Mouse (Mus musculus): ENCODE data around the gene Cel. TPM values are rescaled to one million over a fixed set of nuclear protein-coding genes. Genes with fewer than 3 reads are reported as not detected.
A peak's percentile ranks its signal among the peaks of the same experiment; 100 is the strongest.

Gene Cel
- polyA plus RNA-seq, 1 experiment from 2014 or later = 3.3 TPM

DNA sequence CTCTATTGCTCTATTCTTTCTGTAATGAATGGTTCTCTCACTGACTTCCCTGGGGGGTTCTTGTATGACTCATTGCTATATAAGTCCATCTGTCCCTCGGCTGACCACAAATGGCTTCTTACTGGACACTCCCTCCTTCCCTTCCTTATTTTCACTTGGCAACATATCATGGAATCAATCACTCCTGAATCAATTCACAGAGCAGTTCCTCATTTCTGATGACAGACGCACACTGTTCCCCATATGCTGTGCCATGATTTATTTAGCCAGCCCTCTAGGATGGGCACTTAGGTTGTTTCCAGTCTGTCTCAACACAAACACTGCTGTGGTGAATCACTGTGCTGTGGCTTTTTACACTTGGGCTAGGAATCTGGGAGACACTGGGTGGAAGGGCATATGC, 28.3 kb upstream of the Cel start:
- no peak for DNase-seq (ENCODE audit: low spot score)
- Histone ChIP-seq H3K27ac (replicated peaks) (no peak overlapping the region), H3K4me1 (replicated peaks; ENCODE audit: control insufficient read depth, insufficient read depth) (no peaks in the 10 kb centered on the region), H3K9me3 (ENCODE audit: control insufficient read depth, low read length) (no peaks in the 10 kb centered on the region), H3K27me3 (ENCODE audit: control insufficient read depth, insufficient read depth, low read length) (no peaks in the 10 kb centered on the region), H3K36me3 (ENCODE audit: control insufficient read depth, insufficient read depth, low read length) (no peaks in the 10 kb centered on the region), H3K9ac (ENCODE audit: low read length) (no peak overlapping the region), H3K4me2 (replicated peaks; ENCODE audit: low read depth) (no peak overlapping the region), H3K4me3 (ENCODE audit: low read depth, low read length) (no peak overlapping the region)
- WGBS = 66% methylated on average over 2 of the region's 2 CpGs
- TF ChIP-seq EP300 (optimal IDR thresholded peaks at IDR 0.05) = no peak
- no peak for TF ChIP-seq CTCF (IDR thresholded peaks at IDR 0.05; ENCODE audit: low read depth)
- ATAC-seq (ENCODE audit: low FRiP score, low TSS enrichment) = peak; percentile 48

DNA sequence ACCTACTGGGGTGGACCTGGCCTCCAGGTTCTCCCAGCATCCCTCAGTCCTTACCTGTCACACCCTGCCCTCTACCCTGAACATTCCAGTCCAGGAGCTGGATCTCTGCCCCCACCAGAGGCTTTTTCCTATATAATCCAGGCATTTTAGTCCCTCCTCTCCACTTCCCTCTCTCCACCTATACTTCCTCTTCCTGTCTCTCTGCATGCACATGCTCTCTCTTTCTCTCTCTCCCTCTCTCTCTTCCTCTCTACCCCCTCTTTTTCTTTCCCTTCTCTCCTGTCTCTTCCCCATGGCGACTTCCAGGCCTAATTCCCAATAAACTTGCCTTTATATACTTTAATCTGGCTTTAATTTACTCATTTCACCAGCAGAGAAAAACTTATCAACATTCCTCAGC, 25.4 kb upstream of the Cel start:
- ATAC-seq (ENCODE audit: low FRiP score, low TSS enrichment) = no peak
- no peak overlapping the region for H3K4me2 ChIP-seq (replicated peaks; ENCODE audit: low read depth)
- H3K9me3 ChIP-seq (ENCODE audit: control insufficient read depth, low read length) = no peaks in the 10 kb centered on the region
- H3K27me3 ChIP-seq (ENCODE audit: control insufficient read depth, insufficient read depth, low read length) = no peaks in the 10 kb centered on the region
- H3K36me3 ChIP-seq (ENCODE audit: control insufficient read depth, insufficient read depth, low read length) = no peaks in the 10 kb centered on the region
- TF ChIP-seq CTCF (IDR thresholded peaks at IDR 0.05; ENCODE audit: low read depth) = no peak
- no peak for TF ChIP-seq EP300 (optimal IDR thresholded peaks at IDR 0.05)
- H3K9ac ChIP-seq (ENCODE audit: low read length) = no peak overlapping the region
- no peak for DNase-seq (ENCODE audit: low spot score)
- no peaks in the 10 kb centered on the region for H3K4me1 ChIP-seq (replicated peaks; ENCODE audit: control insufficient read depth, insufficient read depth)
- no peak overlapping the region for H3K4me3 ChIP-seq (ENCODE audit: low read depth, low read length)
- WGBS = 33% methylated on average over 1 of the region's 1 CpGs
- no peak overlapping the region for H3K27ac ChIP-seq (replicated peaks)

DNA sequence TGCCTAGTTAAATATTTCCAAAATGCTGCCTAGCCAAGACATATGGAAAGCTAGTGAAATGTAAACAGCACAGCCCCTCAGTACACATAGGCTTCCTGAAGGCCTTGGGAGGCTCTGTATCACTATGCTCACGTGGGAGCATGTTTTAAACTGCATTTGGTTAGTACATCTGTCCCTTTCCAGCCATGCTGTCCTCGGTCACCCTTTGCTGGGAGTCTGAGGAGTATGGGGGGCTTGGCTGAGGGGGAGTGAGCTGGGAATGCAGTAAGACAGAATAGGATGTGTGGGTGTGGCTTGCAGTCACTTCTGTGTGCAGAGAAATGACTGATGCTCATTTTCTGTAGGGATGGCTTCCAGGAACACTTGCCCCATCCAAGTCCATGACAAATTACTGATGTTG, 22.5 kb upstream of the Cel start:
- DNase-seq (ENCODE audit: low spot score) (no peak), ATAC-seq (ENCODE audit: low FRiP score, low TSS enrichment) (no peak)
- no peak overlapping the region for H3K4me3 ChIP-seq (ENCODE audit: low read depth, low read length)
- no peak overlapping the region for H3K9ac ChIP-seq (ENCODE audit: low read length)
- no peaks in the 10 kb centered on the region for H3K27me3 ChIP-seq (ENCODE audit: control insufficient read depth, insufficient read depth, low read length)
- H3K9me3 ChIP-seq (ENCODE audit: control insufficient read depth, low read length) = no peaks in the 10 kb centered on the region
- no peak overlapping the region for H3K4me2 ChIP-seq (replicated peaks; ENCODE audit: low read depth)
- H3K36me3 ChIP-seq (ENCODE audit: control insufficient read depth, insufficient read depth, low read length) = no peaks in the 10 kb centered on the region
- no peaks in the 10 kb centered on the region for H3K4me1 ChIP-seq (replicated peaks; ENCODE audit: control insufficient read depth, insufficient read depth)
- no peak overlapping the region for H3K27ac ChIP-seq (replicated peaks)
- TF ChIP-seq EP300 (optimal IDR thresholded peaks at IDR 0.05) (no peak), CTCF (IDR thresholded peaks at IDR 0.05; ENCODE audit: low read depth) (no peak)
- 32% methylated on average over 2 of the region's 2 CpGs for WGBS

DNA sequence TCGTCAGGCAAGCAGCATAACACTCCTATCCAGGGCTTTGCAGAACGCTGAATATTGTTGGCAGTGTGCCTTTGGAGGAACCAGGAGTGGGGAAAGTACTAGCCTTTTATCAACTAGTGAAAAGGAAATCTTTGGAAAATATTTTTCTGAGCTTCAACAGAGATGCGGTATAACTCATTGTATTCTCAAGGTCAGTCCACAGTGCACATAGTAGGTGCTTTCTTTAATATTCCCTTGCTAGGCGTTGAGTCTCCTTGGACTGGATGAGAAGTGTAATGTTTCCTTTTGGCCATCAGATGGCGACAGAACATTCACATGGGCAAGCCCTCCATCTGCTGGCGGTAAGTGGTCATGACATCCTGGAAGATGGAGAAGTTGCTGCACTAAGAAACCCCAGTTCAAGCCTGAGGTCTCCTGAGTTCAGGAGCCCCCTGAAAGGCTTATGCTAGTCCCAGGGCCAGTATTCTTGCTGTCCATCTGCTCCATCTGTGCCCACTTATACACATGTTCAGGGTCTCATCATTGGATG, 21.9 kb upstream of the Cel start:
- no peak for TF ChIP-seq EP300 (optimal IDR thresholded peaks at IDR 0.05)
- TF ChIP-seq CTCF (IDR thresholded peaks at IDR 0.05; ENCODE audit: low read depth) = peak; percentile 100
- Histone ChIP-seq H3K4me1 (replicated peaks; ENCODE audit: control insufficient read depth, insufficient read depth) (no peaks in the 10 kb centered on the region), H3K4me2 (replicated peaks; ENCODE audit: low read depth) (no peak overlapping the region), H3K36me3 (ENCODE audit: control insufficient read depth, insufficient read depth, low read length) (no peaks in the 10 kb centered on the region), H3K9ac (ENCODE audit: low read length) (no peak overlapping the region), H3K9me3 (ENCODE audit: control insufficient read depth, low read length) (no peaks in the 10 kb centered on the region), H3K27me3 (ENCODE audit: control insufficient read depth, insufficient read depth, low read length) (no peaks in the 10 kb centered on the region), H3K27ac (replicated peaks) (no peak overlapping the region), H3K4me3 (ENCODE audit: low read depth, low read length) (no peak overlapping the region)
- WGBS = 14% methylated on average over 6 of the region's 6 CpGs
- peak; percentile 74 for DNase-seq (ENCODE audit: low spot score)
- ATAC-seq (ENCODE audit: low FRiP score, low TSS enrichment) = no peak

DNA sequence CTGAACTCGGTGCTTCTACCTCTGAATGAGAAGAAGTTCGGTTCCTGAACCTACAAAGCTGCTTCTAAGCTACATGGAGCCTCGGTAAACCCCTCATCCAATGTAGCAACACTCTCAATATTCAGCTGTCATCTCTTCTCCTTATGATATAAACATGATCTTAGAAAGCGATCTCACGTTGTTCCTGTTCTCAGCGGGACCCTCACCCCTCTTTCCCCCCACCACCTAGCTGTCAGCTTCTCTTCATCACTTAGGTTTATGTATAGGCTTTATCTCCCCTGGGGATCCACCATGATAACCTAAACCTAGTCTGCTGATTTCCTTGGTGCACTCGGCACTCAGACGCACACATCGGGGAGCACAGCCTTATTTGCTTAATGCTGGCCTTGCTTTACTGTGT, 20.4 kb upstream of the Cel start, which contains the start of gene Gtf3c5:
Gene Gtf3c5 (minus strand): TSS at position 101 of the 400 bp plus-strand sequence.
- peak within 1 kb of the TSS; percentile 69 for H3K4me3 ChIP-seq (ENCODE audit: low read depth, low read length)
- H3K4me1 ChIP-seq (replicated peaks; ENCODE audit: control insufficient read depth, insufficient read depth) = no peaks in the 10 kb centered on the region
- DNase-seq (ENCODE audit: low spot score) = no peak
- peaks cover 6% of the 10 kb centered on the region; the same call in 1 of the 2 replicates for H3K36me3 ChIP-seq (ENCODE audit: control insufficient read depth, insufficient read depth, low read length)
- no peaks in the 10 kb centered on the region for H3K27me3 ChIP-seq (ENCODE audit: control insufficient read depth, insufficient read depth, low read length)
- H3K9ac ChIP-seq (ENCODE audit: low read length) = peak within 1 kb of the TSS; percentile 74
- H3K9me3 ChIP-seq (ENCODE audit: control insufficient read depth, low read length) = no peaks in the 10 kb centered on the region
- 68% methylated on average over 9 of the region's 9 CpGs for WGBS
- TF ChIP-seq EP300 (optimal IDR thresholded peaks at IDR 0.05) (no peak), CTCF (IDR thresholded peaks at IDR 0.05; ENCODE audit: low read depth) (no peak)
- peak within 1 kb of the TSS; percentile 54 for H3K4me2 ChIP-seq (replicated peaks; ENCODE audit: low read depth)
- H3K27ac ChIP-seq (replicated peaks) = peak within 1 kb of the TSS; percentile 89
- ATAC-seq (ENCODE audit: low FRiP score, low TSS enrichment) = no peak

DNA sequence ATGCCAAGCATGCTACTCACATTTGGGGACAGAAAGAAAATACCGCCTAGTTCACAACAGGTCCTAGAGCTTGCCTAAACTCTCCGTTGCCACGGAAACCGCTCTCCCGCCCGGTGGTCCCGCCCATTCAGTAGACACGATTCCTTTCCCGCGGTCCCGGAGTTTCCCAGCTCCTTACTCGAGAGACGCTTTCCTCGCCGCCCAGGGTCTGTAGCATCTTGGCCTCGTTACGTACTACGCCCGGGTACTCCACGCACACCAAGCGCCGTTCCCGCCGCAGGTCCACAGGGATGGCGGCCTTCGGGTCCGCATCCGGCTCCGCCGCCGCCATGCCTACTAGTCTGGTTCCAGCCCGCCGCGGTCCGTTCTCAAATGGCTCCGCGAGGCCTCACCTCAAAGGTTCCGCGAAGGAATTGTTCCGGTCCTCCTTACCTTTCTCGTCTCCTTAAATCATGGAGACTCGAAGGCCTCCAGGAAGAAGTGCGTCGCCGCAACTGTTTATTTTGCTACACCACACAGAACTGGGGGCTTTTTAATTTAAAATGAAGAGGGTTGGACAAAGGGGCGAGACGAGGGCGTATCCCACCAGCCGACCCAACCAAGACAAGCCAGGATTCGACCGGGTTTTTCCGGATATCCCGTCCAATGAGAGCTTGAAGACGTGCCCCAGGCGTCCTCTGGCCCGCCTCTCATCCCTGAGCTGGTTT, 19.6 kb upstream of the Cel start:
- Histone ChIP-seq H3K27me3 (ENCODE audit: control insufficient read depth, insufficient read depth, low read length) (no peaks in the 10 kb centered on the region), H3K4me2 (replicated peaks; ENCODE audit: low read depth) (peak overlapping the region; percentile 54), H3K9me3 (ENCODE audit: control insufficient read depth, low read length) (no peaks in the 10 kb centered on the region), H3K4me1 (replicated peaks; ENCODE audit: control insufficient read depth, insufficient read depth) (no peaks in the 10 kb centered on the region), H3K27ac (replicated peaks) (peak overlapping the region; percentile 89), H3K36me3 (ENCODE audit: control insufficient read depth, insufficient read depth, low read length) (peaks cover 12% of the 10 kb centered on the region; the same call in 1 of the 2 replicates), H3K9ac (ENCODE audit: low read length) (peak overlapping the region; percentile 74), H3K4me3 (ENCODE audit: low read depth, low read length) (peak overlapping the region; percentile 69)
- TF ChIP-seq EP300 (optimal IDR thresholded peaks at IDR 0.05) = no peak
- peak; percentile 5; the same call in 1 of the 2 replicates for TF ChIP-seq CTCF (IDR thresholded peaks at IDR 0.05; ENCODE audit: low read depth)
- ATAC-seq (ENCODE audit: low FRiP score, low TSS enrichment) (peak; percentile 91), DNase-seq (ENCODE audit: low spot score) (peak; percentile 88)
- 0% methylated on average over 56 of the region's 56 CpGs for WGBS

Data from stomach, postnatal 0 days (tissue).